Mouse (Mus musculus) layer of hippocampus, postnatal 36 days (tissue): ENCODE measurements around the gene Eif5. TPM values are rescaled to one million over a fixed set of nuclear protein-coding genes. Genes with fewer than 3 reads are reported as not detected.
"Not testable (repeated sequence)": the region's sequence is repeated elsewhere in the genome, so short reads cannot be mapped to it uniquely, and the experiment has no call there.

Experiments used
- DNase-seq, 2 experiments: peaks; one replicate each; pipeline ENCODE4 v3.0.0; 2022
- total RNA-seq, 2 experiments: library from RNA; stranded (reverse); gene quantifications; 2 replicates each; pipeline ENCODE4 v1.2.3; 2021

Gene Eif5
- total RNA-seq, 2 experiments from 2014 or later: 230 to 261 TPM

- no peak for DNase-seq
Measured at GRCm38 (mm10) chr12:111527643-111528281, 10.1 kb upstream of the Eif5 start.

DNA sequence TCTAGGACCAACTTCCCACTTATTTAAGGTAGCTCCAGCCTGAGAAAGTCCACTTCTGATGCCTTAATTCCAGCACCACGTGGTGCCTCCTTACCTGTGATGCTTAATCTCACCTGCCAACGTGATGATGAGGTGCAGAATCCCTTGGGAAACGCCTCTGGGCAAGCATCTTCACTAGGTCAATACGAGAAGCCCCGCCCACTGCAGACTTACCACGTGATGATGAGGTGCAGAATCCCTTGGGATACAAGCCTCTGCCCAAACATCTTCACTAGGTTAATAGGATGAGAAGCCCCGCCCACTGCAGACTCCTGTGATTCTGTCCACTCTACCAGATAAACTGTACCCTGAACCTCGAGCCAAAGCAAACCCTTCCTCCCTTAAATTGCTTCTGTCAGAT lies 8.6 kb upstream of the Eif5 start:
- no peak for DNase-seq

GRCm38 (mm10) chr12:111533096-111533794 lies 4.6 kb upstream of the Eif5 start:
- DNase-seq: no peak

GRCm38 (mm10) chr12:111535281-111535680 lies 2.5 kb upstream of the Eif5 start:
- DNase-seq: no peak

- no peak for DNase-seq
Measured at GRCm38 (mm10) chr12:111535762-111536161, 2.1 kb upstream of the Eif5 start.

DNA sequence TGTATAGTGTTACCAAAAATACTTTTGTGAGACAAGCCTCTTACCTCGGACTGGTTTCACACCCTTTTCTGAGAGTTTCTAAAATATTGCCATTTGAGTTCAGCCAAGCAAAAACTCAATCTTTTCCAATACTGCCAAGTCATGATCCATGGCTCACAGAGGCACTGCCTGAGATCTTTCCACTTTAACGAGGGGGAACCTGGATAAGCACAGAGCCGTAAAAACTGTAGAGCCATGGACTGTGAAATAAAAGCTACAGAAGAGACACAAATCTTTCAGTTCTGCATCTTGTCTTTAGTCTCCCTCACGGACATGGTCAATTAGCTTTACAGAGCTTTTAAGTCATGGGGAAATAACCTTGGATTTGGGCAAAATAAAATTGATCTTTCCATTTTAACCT lies 1.1 kb upstream of the Eif5 start:
- DNase-seq: no peak

DNA sequence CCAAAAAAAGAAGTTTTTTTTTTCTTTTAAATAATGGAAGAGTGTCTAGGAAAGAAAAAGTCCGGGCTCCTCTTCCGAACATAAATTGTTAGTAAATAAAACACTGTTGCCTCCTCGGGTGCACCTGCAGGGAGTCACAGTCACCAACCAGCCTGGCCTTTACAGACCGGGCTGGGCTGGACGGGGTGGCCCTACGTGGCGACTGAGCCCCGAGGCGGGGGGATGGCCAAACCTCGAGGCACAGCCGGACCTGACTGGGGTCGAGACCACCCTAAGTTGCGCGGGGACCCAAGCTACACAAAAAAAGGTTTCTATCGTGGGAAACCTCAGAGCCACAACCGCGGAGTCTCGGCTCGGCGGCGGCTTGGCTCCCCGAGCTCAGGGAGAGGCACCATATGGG lies 475 bp upstream of the Eif5 start:
- DNase-seq: no peak

GRCm38 (mm10) chr12:111538292-111539040 lies 650 bp downstream of the Eif5 start:
- peak; percentile 58 to 70 for DNase-seq

DNA sequence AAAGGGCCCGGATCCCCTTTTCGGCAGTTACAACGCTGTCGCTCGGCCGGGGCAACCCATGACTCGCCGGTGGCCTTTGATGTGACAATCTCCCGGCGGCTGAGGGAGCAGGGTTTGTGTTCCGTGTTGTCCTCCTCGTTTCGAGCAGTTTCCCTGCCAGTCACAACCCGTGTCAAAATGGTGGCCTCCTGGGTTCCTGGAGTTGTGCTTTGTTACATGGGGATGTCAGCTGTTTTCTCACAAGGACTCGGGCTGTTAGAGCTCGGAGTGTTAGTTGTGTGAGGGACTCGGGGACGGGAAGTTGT lies 1.2 kb downstream of the Eif5 start:
- no peak for DNase-seq

- no peak for DNase-seq
Measured at GRCm38 (mm10) chr12:111547070-111547469, 9.3 kb downstream of the Eif5 start.

- no peak for DNase-seq
Measured at GRCm38 (mm10) chr12:111548555-111549289, 10.9 kb downstream of the Eif5 start.

DNA sequence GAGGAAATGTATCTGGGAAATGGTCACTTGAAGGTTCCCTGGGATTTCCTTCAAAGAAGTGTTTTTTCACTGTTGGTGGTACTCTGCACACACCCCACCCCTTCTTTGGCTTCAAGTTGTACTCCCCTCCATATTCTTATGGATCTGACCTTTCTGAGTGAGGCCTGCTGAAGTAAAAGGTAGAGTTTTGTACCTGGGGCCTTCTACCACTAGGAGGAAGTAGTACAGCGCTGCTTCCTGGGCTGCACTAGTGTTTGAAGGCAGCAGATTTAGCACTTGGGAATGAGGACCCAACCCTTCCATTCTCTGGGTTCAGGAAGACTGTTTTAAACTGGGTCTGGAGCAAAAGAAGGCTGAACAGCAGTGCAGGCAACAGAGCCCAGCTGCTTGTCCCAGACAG lies 12.9 kb downstream of the Eif5 start:
- DNase-seq: no peak

- no peak for DNase-seq
Measured at GRCm38 (mm10) chr12:111552342-111552741, 14.5 kb downstream of the Eif5 start.

DNA sequence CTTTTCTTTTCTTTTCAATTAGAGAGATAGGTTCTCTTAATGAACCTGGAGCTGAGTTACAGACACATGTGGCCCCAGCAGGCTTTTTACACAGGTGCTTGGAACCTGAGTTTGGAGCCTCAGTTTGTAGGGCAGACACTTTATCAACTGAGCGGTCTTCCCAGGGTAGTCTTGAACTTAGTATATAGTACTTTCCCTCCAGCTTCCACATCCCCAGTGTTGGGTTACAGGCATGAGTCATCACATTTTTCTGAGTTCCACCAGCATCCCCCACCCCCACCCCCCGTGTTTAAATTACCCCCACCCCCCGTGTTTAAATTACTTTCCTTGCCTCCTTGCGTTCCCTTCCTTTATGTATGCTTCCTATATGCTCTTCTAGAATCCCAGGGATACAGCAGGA lies 17.5 kb downstream of the Eif5 start:
- DNase-seq: no peak

- DNase-seq: not testable (repeated sequence)
Measured at GRCm38 (mm10) chr12:111555893-111556292, 18.1 kb downstream of the Eif5 start.

DNA sequence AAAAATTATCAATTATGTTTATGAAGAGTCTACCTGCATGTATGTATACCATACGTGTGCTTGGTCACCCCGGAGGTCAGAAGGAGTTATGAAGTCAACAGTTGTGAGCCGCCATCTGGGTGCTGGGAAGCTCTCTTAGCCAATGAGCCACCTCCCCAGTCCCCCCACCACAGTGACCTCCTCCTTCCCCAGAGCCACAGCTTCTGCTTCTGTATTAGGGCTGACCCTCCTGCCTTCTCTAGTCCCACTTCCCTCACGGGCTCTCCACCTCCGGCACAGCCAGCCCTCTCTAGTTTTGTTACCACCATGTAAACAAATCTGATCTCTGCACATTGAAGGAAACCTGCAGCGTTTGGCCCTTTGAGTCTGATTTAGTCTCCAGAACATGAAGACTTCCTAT lies 19.7 kb downstream of the Eif5 start:
- DNase-seq: no peak

GRCm38 (mm10) chr12:111558655-111559054 lies 20.8 kb downstream of the Eif5 start:
- DNase-seq: no peak

DNA sequence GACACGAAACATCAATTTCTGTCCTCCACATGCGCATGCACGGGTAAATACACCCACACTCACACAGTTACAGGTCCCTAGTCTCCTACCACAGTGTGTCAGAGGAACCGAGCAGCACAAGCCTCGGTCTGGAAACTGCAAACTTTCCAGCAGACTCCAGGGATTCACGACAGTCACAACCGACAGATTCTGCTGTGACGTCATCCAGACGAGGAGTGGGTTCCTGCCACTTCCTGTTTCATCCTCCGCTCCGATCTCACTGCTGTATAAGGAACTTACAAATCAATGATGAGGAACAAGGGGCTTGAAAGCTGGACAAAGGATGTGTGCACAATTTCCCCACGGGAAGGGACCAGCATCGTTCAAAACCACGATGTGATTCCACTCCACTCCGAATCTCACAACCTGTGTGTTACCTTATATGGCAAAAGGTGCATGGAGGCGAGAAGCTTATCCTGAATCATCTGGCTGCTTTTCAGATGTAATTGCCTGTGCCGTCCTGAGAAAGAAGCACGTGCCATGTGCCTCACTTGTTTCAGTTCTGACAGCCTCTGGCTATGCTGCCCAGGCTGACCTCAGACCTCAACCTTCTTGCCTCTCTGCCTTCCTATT lies 21.9 kb downstream of the Eif5 start:
- DNase-seq: peak; percentile 60 to 67

DNA sequence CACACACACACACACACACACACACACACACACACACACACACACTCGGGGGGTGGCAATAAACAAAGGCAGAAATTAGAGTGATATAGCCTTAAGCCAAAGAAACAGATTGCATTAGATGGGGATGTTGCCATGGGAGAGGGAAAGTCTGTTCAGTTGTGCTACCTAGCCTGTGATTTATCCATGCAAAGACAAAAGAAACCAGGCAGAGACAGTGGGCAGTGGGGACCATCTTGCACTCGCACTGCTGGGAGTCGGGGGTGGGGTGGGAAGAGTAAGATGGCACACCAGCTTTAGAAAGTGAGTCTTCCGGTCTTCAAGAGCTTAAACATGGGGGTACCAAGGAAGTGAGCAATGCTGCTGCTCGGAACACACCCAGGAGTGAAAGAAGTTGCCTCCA lies 22.5 kb downstream of the Eif5 start:
- DNase-seq: peak in 1 of 2 experiments; percentile 25

- no peak for DNase-seq
Measured at GRCm38 (mm10) chr12:111562276-111562814, 24.5 kb downstream of the Eif5 start.

DNA sequence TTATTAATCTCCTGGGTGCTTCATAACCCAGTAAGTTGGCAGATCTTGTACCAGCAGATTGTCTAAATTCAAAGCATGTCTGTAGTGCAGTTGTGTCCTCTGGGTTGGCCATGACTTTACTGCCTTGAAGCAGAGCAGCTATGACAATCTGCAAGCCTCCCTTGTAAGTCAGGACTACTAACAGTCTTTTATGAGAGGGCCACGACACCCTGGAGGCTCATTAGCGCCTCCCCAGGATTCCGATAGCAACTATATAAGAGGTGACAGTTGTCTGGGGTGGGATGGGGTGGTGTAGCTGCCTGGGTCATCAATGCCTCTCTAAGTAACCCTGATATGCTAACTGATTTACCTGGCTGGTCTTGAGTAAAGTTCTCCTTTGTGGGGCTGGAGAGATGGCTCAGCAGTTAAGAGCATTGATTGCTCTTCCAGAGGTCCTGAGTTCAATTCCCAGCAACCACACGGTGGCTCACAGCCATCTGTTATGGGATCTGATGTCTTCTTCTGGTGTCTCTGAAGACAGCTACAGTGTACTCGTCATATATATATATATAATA lies 25.3 kb downstream of the Eif5 start:
- DNase-seq: no peak

DNA sequence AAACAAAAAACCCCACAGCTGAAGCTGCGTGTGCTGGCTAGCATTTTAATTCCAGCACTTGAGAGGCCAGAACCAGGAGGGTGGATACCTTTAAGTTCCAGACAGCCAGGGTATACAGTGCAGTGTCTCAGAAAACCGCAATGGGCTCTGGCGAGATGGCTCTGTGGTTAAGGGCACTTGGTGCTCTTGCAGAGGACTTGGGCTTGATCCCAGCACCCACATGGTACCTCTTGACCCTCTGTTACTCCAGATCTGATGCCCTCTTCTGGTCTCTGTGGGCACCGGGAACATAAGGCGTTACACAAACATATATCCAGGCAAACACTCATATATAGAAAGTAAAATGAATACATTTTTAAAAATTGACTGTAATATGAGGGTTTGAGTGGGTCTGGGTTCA lies 27.5 kb downstream of the Eif5 start:
- DNase-seq: no peak
